Mouse (Mus musculus): Measurements from ENCODE around the gene Bcl3. TPM values are rescaled to one million over a fixed set of nuclear protein-coding genes. Genes with fewer than 3 reads are reported as not detected.
A peak's percentile ranks its signal among the peaks of the same experiment; 100 is the strongest.

Bcl3 gene
- polyA plus RNA-seq, 1 experiment from 2014 or later, result 4.4 TPM

- no peak overlapping the region for H3K27ac ChIP-seq (ENCODE audit: low read depth)
- H3K36me3 ChIP-seq (ENCODE audit: insufficient read depth), result no peaks in the 10 kb centered on the region
- H3K9ac ChIP-seq, result peak overlapping the region; percentile 42; the same call in 1 of the 2 replicates
- WGBS, result under 1% methylated on average over 19 of the region's 19 CpGs
- no peaks in the 10 kb centered on the region for H3K4me1 ChIP-seq (ENCODE audit: insufficient read depth)
- peak overlapping the region; percentile 26 for H3K4me3 ChIP-seq (ENCODE audit: low read depth, low read length)
- peak overlapping the region; percentile 67 for H3K4me2 ChIP-seq
- DNase-seq, result peak; percentile 95
- peak; percentile 99 for TF ChIP-seq CTCF (IDR thresholded peaks at IDR 0.05; ENCODE audit: low read depth)
- no peaks in the 10 kb centered on the region for H3K9me3 ChIP-seq (ENCODE audit: low read depth, low read length)
- ATAC-seq (ENCODE audit: insufficient read depth), result peak; percentile 76
- no peaks in the 10 kb centered on the region for H3K27me3 ChIP-seq (ENCODE audit: insufficient read depth, low read length)
These were observed 32.6 kb downstream of the Bcl3 start for GRCm38 (mm10) chr7:19789904-19790347.

- Histone ChIP-seq H3K4me2 (no peak overlapping the region), H3K9me3 (ENCODE audit: low read depth, low read length) (no peaks in the 10 kb centered on the region), H3K4me3 (ENCODE audit: low read depth, low read length) (no peak overlapping the region), H3K27me3 (ENCODE audit: insufficient read depth, low read length) (no peaks in the 10 kb centered on the region), H3K36me3 (ENCODE audit: insufficient read depth) (no peaks in the 10 kb centered on the region), H3K27ac (ENCODE audit: low read depth) (no peak overlapping the region), H3K9ac (no peak overlapping the region), H3K4me1 (ENCODE audit: insufficient read depth) (no peaks in the 10 kb centered on the region)
- 50% methylated on average over 12 of the region's 12 CpGs for WGBS
- ATAC-seq (ENCODE audit: insufficient read depth) (no peak), DNase-seq (no peak)
- TF ChIP-seq CTCF (IDR thresholded peaks at IDR 0.05; ENCODE audit: low read depth), result no peak
These were observed 36.6 kb downstream of the Bcl3 start for GRCm38 (mm10) chr7:19785874-19786458.

- no peaks in the 10 kb centered on the region for H3K9me3 ChIP-seq (ENCODE audit: low read depth, low read length)
These were observed 37.6 kb downstream of the Bcl3 start for GRCm38 (mm10) chr7:19784764-19785535.

GRCm38 (mm10) chr7:19783630-19784029 is 38.9 kb downstream of the Bcl3 start:
- H3K4me3 ChIP-seq (ENCODE audit: low read depth, low read length), result no peak overlapping the region
- no peak for TF ChIP-seq CTCF (IDR thresholded peaks at IDR 0.05; ENCODE audit: low read depth)
- H3K36me3 ChIP-seq (ENCODE audit: insufficient read depth), result no peaks in the 10 kb centered on the region
- ATAC-seq (ENCODE audit: insufficient read depth) (no peak), DNase-seq (no peak)
- WGBS, result 73% methylated on average over 8 of the region's 8 CpGs
- no peak overlapping the region for H3K27ac ChIP-seq (ENCODE audit: low read depth)
- H3K27me3 ChIP-seq (ENCODE audit: insufficient read depth, low read length), result no peaks in the 10 kb centered on the region
- no peak overlapping the region for H3K9ac ChIP-seq
- no peaks in the 10 kb centered on the region for H3K9me3 ChIP-seq (ENCODE audit: low read depth, low read length)
- H3K4me2 ChIP-seq, result no peak overlapping the region
- H3K4me1 ChIP-seq (ENCODE audit: insufficient read depth), result no peaks in the 10 kb centered on the region

More at GRCm38 (mm10) chr7:19784764-19785535, 37.6 kb downstream of the Bcl3 start:
- 21% methylated on average over 11 of the region's 11 CpGs for WGBS
- no peak overlapping the region for H3K4me3 ChIP-seq (ENCODE audit: low read depth, low read length)
- no peaks in the 10 kb centered on the region for H3K36me3 ChIP-seq (ENCODE audit: insufficient read depth)
- no peak for DNase-seq
- peak; percentile 55 for TF ChIP-seq CTCF (IDR thresholded peaks at IDR 0.05; ENCODE audit: low read depth)
- H3K9ac ChIP-seq, result no peak overlapping the region
- no peaks in the 10 kb centered on the region for H3K27me3 ChIP-seq (ENCODE audit: insufficient read depth, low read length)
- no peak for ATAC-seq (ENCODE audit: insufficient read depth)
- H3K4me1 ChIP-seq (ENCODE audit: insufficient read depth), result no peaks in the 10 kb centered on the region
- H3K4me2 ChIP-seq, result no peak overlapping the region
- H3K27ac ChIP-seq (ENCODE audit: low read depth), result no peak overlapping the region

GRCm38 (mm10) chr7:19782645-19783044 is 39.9 kb downstream of the Bcl3 start:
- DNase-seq (peak; percentile 58), ATAC-seq (ENCODE audit: insufficient read depth) (no peak)
- no peak overlapping the region for H3K27ac ChIP-seq (ENCODE audit: low read depth)
- peak; percentile 73 for TF ChIP-seq CTCF (IDR thresholded peaks at IDR 0.05; ENCODE audit: low read depth)
- H3K4me2 ChIP-seq, result no peak overlapping the region
- 94% methylated on average over 4 of the region's 4 CpGs for WGBS
- no peak overlapping the region for H3K4me3 ChIP-seq (ENCODE audit: low read depth, low read length)
- no peaks in the 10 kb centered on the region for H3K9me3 ChIP-seq (ENCODE audit: low read depth, low read length)
- H3K4me1 ChIP-seq (ENCODE audit: insufficient read depth), result no peaks in the 10 kb centered on the region
- no peak overlapping the region for H3K9ac ChIP-seq
- no peaks in the 10 kb centered on the region for H3K27me3 ChIP-seq (ENCODE audit: insufficient read depth, low read length)
- H3K36me3 ChIP-seq (ENCODE audit: insufficient read depth), result no peaks in the 10 kb centered on the region

- 80% methylated on average over 7 of the region's 7 CpGs for WGBS
- no peak for ATAC-seq (ENCODE audit: insufficient read depth)
- no peaks in the 10 kb centered on the region for H3K36me3 ChIP-seq (ENCODE audit: insufficient read depth)
These were observed 40.8 kb downstream of the Bcl3 start for GRCm38 (mm10) chr7:19781741-19782140.

GRCm38 (mm10) chr7:19779903-19780302 is 42.7 kb downstream of the Bcl3 start:
- H3K9ac ChIP-seq, result no peak overlapping the region
- ATAC-seq (ENCODE audit: insufficient read depth) (no peak), DNase-seq (no peak)
- H3K4me3 ChIP-seq (ENCODE audit: low read depth, low read length), result no peak overlapping the region
- no peak overlapping the region for H3K4me2 ChIP-seq
- no peaks in the 10 kb centered on the region for H3K4me1 ChIP-seq (ENCODE audit: insufficient read depth)
- no peaks in the 10 kb centered on the region for H3K27me3 ChIP-seq (ENCODE audit: insufficient read depth, low read length)
- no peaks in the 10 kb centered on the region for H3K9me3 ChIP-seq (ENCODE audit: low read depth, low read length)
- peak; percentile 53 for TF ChIP-seq CTCF (IDR thresholded peaks at IDR 0.05; ENCODE audit: low read depth)
- 77% methylated on average over 4 of the region's 4 CpGs for WGBS
- H3K27ac ChIP-seq (ENCODE audit: low read depth), result no peak overlapping the region
- no peaks in the 10 kb centered on the region for H3K36me3 ChIP-seq (ENCODE audit: insufficient read depth)

More at GRCm38 (mm10) chr7:19781741-19782140, 40.8 kb downstream of the Bcl3 start:
- Histone ChIP-seq H3K27ac (ENCODE audit: low read depth) (no peak overlapping the region), H3K9ac (no peak overlapping the region), H3K4me3 (ENCODE audit: low read depth, low read length) (no peak overlapping the region), H3K4me2 (no peak overlapping the region), H3K4me1 (ENCODE audit: insufficient read depth) (no peaks in the 10 kb centered on the region), H3K9me3 (ENCODE audit: low read depth, low read length) (no peaks in the 10 kb centered on the region), H3K27me3 (ENCODE audit: insufficient read depth, low read length) (no peaks in the 10 kb centered on the region)
- TF ChIP-seq CTCF (IDR thresholded peaks at IDR 0.05; ENCODE audit: low read depth), result no peak
- no peak for DNase-seq

All from lung, embryonic 14.5 days (tissue).